Mouse (Mus musculus): Measurements from ENCODE around the gene Slc35a3. TPM values are rescaled to one million over a fixed set of nuclear protein-coding genes. Genes with fewer than 3 reads are reported as not detected.
"Not testable (repeated sequence)": the region's sequence is repeated elsewhere in the genome, so short reads cannot be mapped to it uniquely, and the experiment has no call there.

Slc35a3 gene
- polyA plus RNA-seq (2012; rRNA removed) (20.7 and 23.3 TPM in 2 replicates), polyA plus RNA-seq (2014; fragmentation: Nextera tagmentation; extraction: Ambion mirVana) (9.6 and 10.8 TPM in 2 replicates)

- H3K27ac ChIP-seq (replicated peaks; ENCODE audit: low read depth, low read length), result peak within 1 kb of the TSS; percentile 82
- DNase-seq (ENCODE audit: low spot score), result peak; percentile 7
- H3K27me3 ChIP-seq (ENCODE audit: control insufficient read depth, insufficient read depth, low read length), result no peaks in the 10 kb centered on the region
- H3K9me3 ChIP-seq (ENCODE audit: control insufficient read depth, low read length), result no peaks in the 10 kb centered on the region
- no peaks in the 10 kb centered on the region for H3K36me3 ChIP-seq (ENCODE audit: control insufficient read depth, insufficient read depth, low read length)
- H3K4me3 ChIP-seq (replicated peaks; ENCODE audit: low read length), result peak within 1 kb of the TSS; percentile 96
- WGBS, result 3% methylated on average over 8 of the region's 8 CpGs
- H3K4me1 ChIP-seq (ENCODE audit: control insufficient read depth, insufficient read depth, low read length), result peaks cover 10% of the 10 kb centered on the region
- TF ChIP-seq POLR2A (IDR thresholded peaks at IDR 0.05; ENCODE audit: borderline replicate concordance, extremely low read depth, insufficient read depth, insufficient read length), result no peak
- H3K4me2 ChIP-seq (replicated peaks; ENCODE audit: low read depth, low read length, severe bottlenecking), result peak within 1 kb of the TSS; percentile 70
- peak; percentile 31; the same call in 1 of the 2 replicates for ATAC-seq (ENCODE audit: low FRiP score, low read depth)
- H3K9ac ChIP-seq (ENCODE audit: low read depth, low read length, severe bottlenecking), result peak within 1 kb of the TSS; percentile 95
Observed at GRCm38 (mm10) chr3:116712436-116712881, at the start of gene Slc35a3. TSS of gene Slc35a3 (minus strand) at chr3:116712831.

GRCm38 (mm10) chr3:116752818-116753217, 40.2 kb upstream of the Slc35a3 start:
- TF ChIP-seq POLR2A (IDR thresholded peaks at IDR 0.05; ENCODE audit: borderline replicate concordance, extremely low read depth, insufficient read depth, insufficient read length), result no peak
- Histone ChIP-seq H3K9me3 (ENCODE audit: control insufficient read depth, low read length) (no peaks in the 10 kb centered on the region), H3K27me3 (ENCODE audit: control insufficient read depth, insufficient read depth, low read length) (no peaks in the 10 kb centered on the region), H3K27ac (replicated peaks; ENCODE audit: low read depth, low read length) (no peak overlapping the region), H3K4me1 (ENCODE audit: control insufficient read depth, insufficient read depth, low read length) (no peaks in the 10 kb centered on the region), H3K4me2 (replicated peaks; ENCODE audit: low read depth, low read length, severe bottlenecking) (no peak overlapping the region), H3K4me3 (replicated peaks; ENCODE audit: low read length) (no peak overlapping the region), H3K9ac (ENCODE audit: low read depth, low read length, severe bottlenecking) (no peak overlapping the region), H3K36me3 (ENCODE audit: control insufficient read depth, insufficient read depth, low read length) (peaks cover 56% of the 10 kb centered on the region)
- ATAC-seq (ENCODE audit: low FRiP score, low read depth) (no peak), DNase-seq (ENCODE audit: low spot score) (no peak)
- WGBS, result 93% methylated on average over 8 of the region's 8 CpGs

DNA sequence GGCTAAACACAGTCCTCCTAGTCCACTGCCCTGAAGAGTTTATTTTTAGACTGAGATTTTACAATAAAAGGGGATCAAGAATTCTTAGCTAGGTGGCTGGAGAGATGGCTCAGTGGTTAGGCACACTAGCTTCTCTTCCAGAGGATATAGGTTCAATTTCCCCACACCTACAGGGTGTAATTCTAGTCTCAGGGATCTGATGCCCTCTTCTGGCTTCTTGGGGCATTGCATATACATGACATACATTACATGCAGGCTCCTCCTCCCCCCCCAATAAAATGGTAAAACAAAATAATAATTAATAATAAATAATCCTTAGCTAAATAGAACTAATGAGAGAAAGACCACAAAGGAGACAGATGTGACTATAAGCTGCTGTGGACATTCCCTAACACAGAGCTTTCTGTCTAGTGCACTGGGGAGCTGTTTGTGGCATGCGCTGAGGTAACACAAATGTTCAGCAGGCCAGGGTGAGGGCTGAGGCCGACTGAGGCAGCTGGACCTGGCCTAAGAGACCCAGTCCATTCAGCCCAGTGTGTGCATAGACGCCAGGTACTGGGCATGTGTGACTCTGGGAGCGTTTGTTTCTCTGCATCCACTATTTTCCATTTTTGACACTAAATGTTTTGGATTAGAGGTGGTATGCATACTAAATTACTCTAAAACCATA, 38.7 kb upstream of the Slc35a3 start:
- DNase-seq (ENCODE audit: low spot score) (peak; percentile 45), ATAC-seq (ENCODE audit: low FRiP score, low read depth) (no peak)
- H3K9ac ChIP-seq (ENCODE audit: low read depth, low read length, severe bottlenecking), result no peak overlapping the region
- peaks cover 43% of the 10 kb centered on the region for H3K36me3 ChIP-seq (ENCODE audit: control insufficient read depth, insufficient read depth, low read length)
- H3K4me3 ChIP-seq (replicated peaks; ENCODE audit: low read length), result no peak overlapping the region
- H3K27ac ChIP-seq (replicated peaks; ENCODE audit: low read depth, low read length), result no peak overlapping the region
- H3K4me2 ChIP-seq (replicated peaks; ENCODE audit: low read depth, low read length, severe bottlenecking), result no peak overlapping the region
- no peak for TF ChIP-seq POLR2A (IDR thresholded peaks at IDR 0.05; ENCODE audit: borderline replicate concordance, extremely low read depth, insufficient read depth, insufficient read length)
- H3K27me3 ChIP-seq (ENCODE audit: control insufficient read depth, insufficient read depth, low read length), result no peaks in the 10 kb centered on the region
- H3K9me3 ChIP-seq (ENCODE audit: control insufficient read depth, low read length), result no peaks in the 10 kb centered on the region
- 89% methylated on average over 4 of the region's 4 CpGs for WGBS
- H3K4me1 ChIP-seq (ENCODE audit: control insufficient read depth, insufficient read depth, low read length), result no peaks in the 10 kb centered on the region

GRCm38 (mm10) chr3:116748391-116749170, 36.0 kb upstream of the Slc35a3 start:
- WGBS, result 58% methylated on average over 8 of the region's 8 CpGs
- Histone ChIP-seq H3K4me2 (replicated peaks; ENCODE audit: low read depth, low read length, severe bottlenecking) (no peak overlapping the region), H3K36me3 (ENCODE audit: control insufficient read depth, insufficient read depth, low read length) (peaks cover 39% of the 10 kb centered on the region), H3K9ac (ENCODE audit: low read depth, low read length, severe bottlenecking) (no peak overlapping the region), H3K9me3 (ENCODE audit: control insufficient read depth, low read length) (no peaks in the 10 kb centered on the region), H3K4me1 (ENCODE audit: control insufficient read depth, insufficient read depth, low read length) (no peaks in the 10 kb centered on the region), H3K4me3 (replicated peaks; ENCODE audit: low read length) (no peak overlapping the region), H3K27me3 (ENCODE audit: control insufficient read depth, insufficient read depth, low read length) (no peaks in the 10 kb centered on the region), H3K27ac (replicated peaks; ENCODE audit: low read depth, low read length) (no peak overlapping the region)
- no peak for TF ChIP-seq POLR2A (IDR thresholded peaks at IDR 0.05; ENCODE audit: borderline replicate concordance, extremely low read depth, insufficient read depth, insufficient read length)
- DNase-seq (ENCODE audit: low spot score) (no peak), ATAC-seq (ENCODE audit: low FRiP score, low read depth) (no peak)

GRCm38 (mm10) chr3:116747648-116748047, 35.0 kb upstream of the Slc35a3 start:
- WGBS, result 89% methylated on average over 7 of the region's 7 CpGs
- not testable (repeated sequence) for DNase-seq (ENCODE audit: low spot score); H3K4me2 ChIP-seq (replicated peaks; ENCODE audit: low read depth, low read length, severe bottlenecking); H3K9me3 ChIP-seq (ENCODE audit: control insufficient read depth, low read length); H3K9ac ChIP-seq (ENCODE audit: low read depth, low read length, severe bottlenecking); H3K27ac ChIP-seq (replicated peaks; ENCODE audit: low read depth, low read length); H3K4me1 ChIP-seq (ENCODE audit: control insufficient read depth, insufficient read depth, low read length); H3K4me3 ChIP-seq (replicated peaks; ENCODE audit: low read length); ATAC-seq (ENCODE audit: low FRiP score, low read depth); H3K27me3 ChIP-seq (ENCODE audit: control insufficient read depth, insufficient read depth, low read length)
- peaks cover 33% of the 10 kb centered on the region for H3K36me3 ChIP-seq (ENCODE audit: control insufficient read depth, insufficient read depth, low read length)

All from limb, embryonic 14.5 days (tissue).